Mouse (Mus musculus): ENCODE measurements around the gene Cyp2s1.

The Cyp2s1 gene

DNA sequence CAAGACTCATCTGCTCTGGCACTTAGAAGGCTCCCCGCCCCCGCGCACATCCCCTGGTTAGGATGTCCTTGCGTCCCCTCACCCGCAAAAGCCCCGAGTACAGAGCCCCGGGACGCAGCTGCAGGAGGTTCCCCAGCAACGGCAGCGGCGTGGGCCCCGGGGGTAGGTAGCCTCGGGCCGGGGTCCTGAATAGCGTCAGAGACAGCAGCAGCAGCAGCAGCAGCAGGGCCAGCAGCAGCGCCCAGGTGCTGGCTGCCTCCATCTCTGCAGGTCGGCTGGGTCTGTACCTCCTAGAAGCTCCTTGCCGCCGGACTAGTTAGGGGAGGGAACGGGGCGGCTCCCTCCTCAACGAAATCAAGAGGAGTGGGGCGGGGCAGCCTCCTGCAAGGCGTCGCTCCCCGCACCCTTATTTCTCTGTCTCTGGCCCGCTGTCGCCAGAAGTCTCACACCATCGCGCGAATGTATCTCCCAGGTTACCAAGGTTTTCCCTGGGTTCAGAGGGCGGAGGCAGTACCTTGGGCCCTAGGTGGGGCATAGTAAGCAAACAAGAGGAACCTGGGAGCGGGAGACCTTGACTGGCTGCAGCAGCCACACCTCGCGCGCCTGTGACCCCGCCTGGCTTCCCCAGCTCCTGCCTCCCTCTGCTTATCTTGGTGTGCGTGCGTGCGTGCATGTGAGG is at the start of gene Cyp2s1:
Cyp2s1 (minus strand) TSS at position 673 of the 679 bp plus-strand sequence.
- peak; percentile 36 for DNase-seq

- no peak for DNase-seq
Measured at GRCm38 (mm10) chr7:25864861-25865260, 48.1 kb upstream of the Cyp2s1 start.

DNA sequence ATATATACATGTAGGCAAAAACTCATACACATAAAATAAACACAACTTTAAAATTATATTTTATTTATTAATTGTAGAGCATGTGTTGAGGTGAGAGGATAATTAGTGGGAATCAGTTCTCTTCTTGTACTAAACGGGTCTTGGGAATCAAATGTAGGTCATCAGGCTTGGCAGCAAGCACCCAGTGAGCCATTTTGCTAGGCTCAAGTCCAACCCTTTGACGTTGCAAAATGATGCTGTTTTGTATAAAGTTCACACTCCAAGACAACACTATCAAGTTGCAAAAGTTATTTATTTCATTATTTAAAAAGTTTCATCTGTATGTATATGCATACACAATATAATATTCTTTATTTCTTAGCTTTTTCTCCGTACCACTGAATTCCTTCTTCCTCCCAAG is 47.0 kb upstream of the Cyp2s1 start:
- DNase-seq, result no peak

DNA sequence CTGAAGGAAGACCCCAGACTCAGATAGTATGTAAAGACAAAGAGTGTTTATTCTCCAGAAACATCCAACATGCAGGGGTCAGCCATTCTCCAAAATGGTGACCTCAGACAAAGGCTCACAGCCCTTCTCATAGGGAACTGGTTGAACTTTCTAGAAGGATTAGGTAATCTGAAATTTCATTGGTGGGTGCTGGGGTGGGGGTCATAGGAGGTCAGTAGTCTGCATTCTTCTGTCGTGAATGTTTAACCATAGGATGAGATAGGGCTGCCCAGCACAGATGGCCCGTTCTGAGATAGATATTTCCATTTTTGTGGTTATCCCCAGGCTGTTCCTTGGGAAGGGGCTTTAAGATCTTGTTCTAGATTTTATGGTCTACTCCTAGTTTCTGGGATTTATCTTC is 45.7 kb upstream of the Cyp2s1 start:
- no peak for DNase-seq

DNA sequence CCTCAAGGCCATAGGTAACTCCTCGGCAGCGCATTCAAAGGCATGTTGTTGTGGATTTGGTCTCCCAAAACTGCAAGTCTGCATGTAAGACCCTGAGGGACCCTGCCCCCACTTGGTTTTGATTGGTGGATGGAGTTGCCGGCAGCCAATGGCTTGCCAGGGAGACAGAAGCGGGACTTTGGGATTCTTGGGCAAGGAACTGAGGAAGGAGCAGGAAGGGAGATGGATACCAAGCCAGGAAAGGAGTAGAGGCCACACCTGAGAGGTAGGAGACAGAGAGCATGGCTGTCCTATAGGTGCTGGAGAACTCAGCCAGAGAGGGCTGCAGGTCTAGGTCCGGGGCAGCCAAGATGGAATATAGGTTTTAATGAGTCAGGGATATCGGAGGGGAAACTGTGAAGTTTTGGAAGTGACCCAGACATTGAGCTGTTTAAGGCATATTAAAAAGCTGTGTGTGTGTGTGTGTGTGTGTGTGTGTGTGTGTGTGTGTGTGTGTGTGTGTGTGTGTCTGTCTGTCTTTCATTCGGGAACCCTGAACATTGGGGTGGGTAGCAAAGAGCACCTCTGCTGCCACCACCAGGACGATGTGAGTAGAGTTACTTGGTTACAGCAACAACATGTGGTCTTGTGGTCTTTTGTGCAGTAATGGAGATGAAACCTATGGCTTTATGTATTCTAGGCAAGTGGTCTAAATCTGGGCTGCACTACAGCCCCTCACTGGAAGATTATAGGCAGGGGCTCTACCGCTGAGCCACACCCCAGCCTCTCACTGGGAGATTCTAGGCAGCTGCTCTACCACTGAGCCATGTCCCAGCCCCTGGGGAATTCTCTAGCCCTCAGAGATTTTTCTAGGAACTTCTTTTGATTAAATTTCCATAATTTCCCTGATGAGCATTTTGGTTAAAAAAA is 43.5 kb upstream of the Cyp2s1 start:
- DNase-seq, result no peak

DNA sequence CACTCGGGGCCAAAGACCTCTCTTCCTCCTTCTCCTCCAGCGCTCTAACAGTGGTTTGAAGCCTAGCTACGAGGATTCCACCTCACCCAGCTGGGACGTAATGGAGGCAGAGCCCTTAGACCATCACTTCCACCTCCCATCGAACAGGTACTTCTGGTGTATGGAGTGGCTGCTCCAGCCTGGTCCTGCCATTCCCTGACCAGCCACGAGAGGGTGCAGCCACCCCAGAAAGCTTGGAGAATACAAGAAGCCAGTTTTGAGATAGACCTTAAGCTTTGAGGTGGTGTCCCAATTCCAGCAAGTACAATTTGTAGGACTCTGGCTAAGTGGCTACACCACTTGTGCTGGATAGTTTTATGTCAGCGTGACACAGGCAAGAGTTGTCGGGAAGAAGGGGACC is 38.4 kb upstream of the Cyp2s1 start:
- DNase-seq, result peak; percentile 59

- DNase-seq, result no peak
Measured at GRCm38 (mm10) chr7:25848444-25848812, 31.7 kb upstream of the Cyp2s1 start.

- DNase-seq, result peak; percentile 85
Measured at GRCm38 (mm10) chr7:25847722-25848443, 31.2 kb upstream of the Cyp2s1 start.

- DNase-seq, result no peak
Measured at GRCm38 (mm10) chr7:25844885-25845284, 28.2 kb upstream of the Cyp2s1 start.

DNA sequence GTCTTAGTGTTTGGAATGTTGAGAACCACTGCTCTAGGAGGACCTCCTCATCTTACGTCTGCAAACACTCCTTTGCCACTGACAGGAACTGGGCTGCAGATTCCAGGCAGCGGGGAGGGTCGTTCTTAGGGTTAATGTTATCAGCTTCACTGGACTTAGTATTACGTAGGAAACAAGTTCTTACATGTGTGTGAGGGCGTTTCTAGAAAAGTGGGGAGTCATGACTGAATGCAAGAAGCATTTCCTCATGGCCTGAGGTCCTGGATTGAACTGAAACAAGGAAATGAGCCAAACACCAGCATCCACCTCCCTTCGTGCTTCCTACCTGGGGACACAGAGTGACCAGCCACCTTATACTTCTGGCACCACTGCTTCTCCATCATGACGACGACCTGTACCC is 27.7 kb upstream of the Cyp2s1 start:
- no peak for DNase-seq

GRCm38 (mm10) chr7:25843492-25843891 is 26.8 kb upstream of the Cyp2s1 start:
- no peak for DNase-seq

DNA sequence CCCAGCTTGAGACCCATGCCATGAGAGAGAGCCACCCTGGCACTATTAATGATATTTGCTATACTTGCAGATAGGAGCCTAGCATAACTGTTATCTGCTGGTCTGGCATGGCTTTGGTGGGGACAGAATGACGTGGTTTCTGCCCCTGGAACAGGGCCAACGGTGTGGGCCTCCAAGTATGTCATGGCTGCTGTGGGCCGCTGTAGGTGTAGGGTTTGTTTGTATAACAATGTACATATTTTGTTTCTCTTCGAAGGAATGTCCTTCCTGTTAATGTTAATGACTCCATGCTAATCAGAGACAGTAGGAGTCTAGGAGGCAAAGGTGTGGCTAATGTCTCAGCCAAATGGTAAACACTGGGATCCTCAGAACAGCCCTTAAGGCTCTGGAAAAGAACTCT is 24.2 kb upstream of the Cyp2s1 start:
- no peak for DNase-seq

- no peak for DNase-seq
Measured at GRCm38 (mm10) chr7:25835188-25835891, 18.6 kb upstream of the Cyp2s1 start.

DNA sequence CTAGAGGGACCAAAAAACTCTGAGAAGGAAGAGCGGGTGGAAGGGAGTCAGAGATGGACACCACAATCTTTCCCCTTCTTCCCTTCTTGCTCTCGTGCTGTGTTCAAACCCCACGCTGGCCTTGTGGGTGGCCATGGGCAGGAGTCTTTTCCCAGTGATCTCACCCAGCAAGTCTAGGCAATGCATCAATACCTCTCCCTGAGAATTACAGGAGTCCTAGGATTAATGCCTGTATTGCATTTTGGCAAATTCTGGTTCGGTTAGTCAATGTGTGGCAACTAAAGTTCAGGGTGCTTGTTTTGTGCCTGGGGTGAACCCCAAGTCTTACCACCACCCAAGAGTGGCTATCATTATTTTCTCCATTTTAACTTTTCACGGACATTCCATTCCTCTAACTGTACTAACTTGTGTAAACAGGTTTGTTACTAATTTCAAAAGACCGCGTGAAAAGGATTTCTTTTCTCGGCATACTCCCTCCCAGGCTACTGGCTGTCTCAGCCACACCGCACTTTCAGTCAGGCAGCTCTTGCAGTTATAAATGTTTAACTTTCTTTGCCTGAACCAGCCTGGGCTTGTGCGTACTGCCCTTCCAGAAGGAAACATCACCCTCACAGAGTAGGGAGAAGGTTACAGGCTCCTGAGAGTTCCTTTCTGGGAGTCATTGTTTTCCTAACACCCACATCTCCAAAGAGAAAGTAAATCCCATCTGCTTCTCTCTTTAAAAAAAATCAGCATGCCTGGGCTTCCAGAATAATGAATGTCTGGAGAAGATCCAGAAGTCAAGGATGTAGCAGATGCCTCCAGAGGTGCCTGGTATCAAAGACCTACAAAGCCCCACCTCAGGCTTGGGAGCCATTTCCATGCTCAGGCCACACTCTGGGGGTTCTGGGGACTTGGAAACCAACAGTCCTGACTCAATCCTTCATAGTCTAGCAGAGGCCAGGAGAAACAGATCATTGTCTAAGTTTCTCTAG is 15.1 kb upstream of the Cyp2s1 start:
- no peak for DNase-seq

GRCm38 (mm10) chr7:25830251-25830650 is 13.5 kb upstream of the Cyp2s1 start:
- no peak for DNase-seq

GRCm38 (mm10) chr7:25827199-25827598 is 10.5 kb upstream of the Cyp2s1 start:
- DNase-seq, result no peak

- DNase-seq, result no peak
Measured at GRCm38 (mm10) chr7:25826029-25826428, 9.3 kb upstream of the Cyp2s1 start.

- no peak for DNase-seq
Measured at GRCm38 (mm10) chr7:25825043-25825442, 8.3 kb upstream of the Cyp2s1 start.

GRCm38 (mm10) chr7:25815571-25815970 is 1.1 kb downstream of the Cyp2s1 start:
- DNase-seq, result no peak

DNA sequence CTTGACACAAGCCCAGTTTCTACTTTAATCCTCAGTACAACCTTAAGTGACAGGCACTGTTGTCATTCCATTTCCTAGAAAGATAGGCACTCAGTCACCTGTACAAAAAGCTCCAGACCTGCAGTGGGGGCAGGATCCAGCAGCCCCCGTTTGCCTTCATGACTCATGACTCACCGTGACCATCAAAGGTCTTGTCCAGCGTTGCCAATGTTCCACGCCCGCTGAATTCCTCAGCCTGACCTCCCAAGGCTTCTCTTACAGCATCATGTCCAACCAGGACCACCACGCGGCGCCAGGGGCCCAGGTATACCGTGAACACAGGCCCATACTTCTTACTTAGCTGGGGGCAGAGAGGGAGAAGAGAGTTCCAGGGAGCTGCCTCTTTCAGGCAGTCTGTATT is 2.0 kb downstream of the Cyp2s1 start:
- DNase-seq, result no peak

DNA sequence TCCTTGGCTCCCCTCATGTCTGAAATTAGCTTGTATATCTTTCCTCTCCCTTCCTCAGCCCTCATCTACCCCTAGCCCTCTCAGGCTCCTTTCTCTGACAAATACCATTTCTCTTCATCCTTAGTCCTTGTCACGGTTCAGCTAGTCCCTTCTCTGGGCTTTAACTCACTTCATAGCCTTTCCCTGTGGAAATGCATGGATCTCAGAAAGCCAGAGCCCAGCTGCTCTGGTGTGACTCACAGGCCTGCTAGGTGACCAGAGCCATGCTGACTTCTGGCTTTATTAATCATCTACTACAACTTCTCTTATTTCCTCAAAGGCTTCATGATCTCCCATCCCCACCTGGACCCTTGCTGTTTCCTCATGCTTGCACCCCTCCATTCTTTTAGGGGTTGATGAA is 4.5 kb downstream of the Cyp2s1 start:
- DNase-seq, result no peak

- DNase-seq, result no peak
Measured at GRCm38 (mm10) chr7:25811716-25812115, 5.0 kb downstream of the Cyp2s1 start.
